Mouse (Mus musculus) ES-E14 (cell line): ENCODE measurements around the gene Rbmxl1.

Experiments used
- CHD2 ChIP-seq: IDR thresholded peaks from 2 replicates; pipeline ENCODE4 v1.6.1; 2014; ENCODE audit warnings: mild to moderate bottlenecking, low read depth, low read length, inconsistent platforms
- HCFC1 ChIP-seq: IDR thresholded peaks from 2 replicates; pipeline ENCODE4 v1.6.1; 2012; ENCODE audit warnings: low read length, inconsistent platforms, borderline replicate concordance; ENCODE audit not compliant: insufficient read depth
- MAFK ChIP-seq: IDR thresholded peaks from 2 replicates; pipeline ENCODE4 v1.6.1; 2014; ENCODE audit warnings: mild to moderate bottlenecking, low read depth, low read length, inconsistent platforms; ENCODE audit not compliant: insufficient read depth
- ZC3H11A ChIP-seq: IDR thresholded peaks from 2 replicates; pipeline ENCODE4 v1.6.1; 2012; ENCODE audit warnings: low read depth, mild to moderate bottlenecking, inconsistent platforms, low read length, borderline replicate concordance
- ZNF384 ChIP-seq: IDR thresholded peaks from 2 replicates; pipeline ENCODE4 v1.6.1; 2012; ENCODE audit warnings: low read depth, low read length, inconsistent platforms

GRCm38 (mm10) chr8:78509273-78510031 is 754 bp upstream of the Rbmxl1 start, which contains the start of gene Slc10a7:
- TF ChIP-seq HCFC1 (no peak), ZNF384 (no peak), MAFK (0 out of 2 replicates have a peak, but pooled peaks have one; percentile 0), ZC3H11A (no peak), CHD2 (no peak)
